Mouse (Mus musculus): ENCODE measurements around the gene Bhlhe40.

Gene Bhlhe40

DNA sequence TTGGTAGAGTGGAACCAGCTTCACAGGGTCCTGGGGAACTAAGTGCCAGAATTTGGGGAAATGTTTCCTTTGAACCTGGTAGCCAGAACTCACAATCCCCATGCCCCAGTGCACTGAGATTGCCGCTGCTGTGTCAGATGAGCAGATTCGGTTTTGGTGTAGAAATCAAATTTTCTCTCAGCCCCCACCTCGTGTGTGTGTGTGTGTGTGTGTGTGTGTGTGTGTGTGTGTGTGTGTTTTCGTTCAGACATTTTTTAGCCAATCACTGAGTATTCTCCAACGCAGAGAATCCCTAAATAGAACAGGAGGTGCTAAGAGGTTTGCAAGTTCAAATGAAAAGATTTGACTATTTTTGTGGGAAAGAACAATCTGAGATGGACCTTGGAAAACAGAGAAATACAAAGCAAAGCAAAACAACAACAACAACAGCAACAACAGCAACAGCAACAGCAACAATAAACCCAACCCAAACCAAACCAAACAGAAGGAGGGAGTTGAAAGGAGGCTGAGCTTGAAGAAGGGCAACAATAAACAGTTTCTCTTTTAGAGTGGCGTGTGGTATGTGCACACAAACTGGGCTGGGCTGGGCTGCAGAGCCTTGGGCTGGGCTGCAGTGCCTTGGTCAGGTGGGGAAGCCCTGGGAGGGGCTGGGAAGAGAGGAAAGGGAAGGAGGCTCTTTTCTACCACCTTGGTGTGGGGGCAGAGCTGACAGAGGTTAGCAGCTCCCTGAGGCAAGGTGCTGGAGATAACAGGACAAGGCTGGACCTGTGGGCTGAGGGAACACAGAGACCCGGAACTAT, 52.9 kb downstream of the Bhlhe40 start:
- DNase-seq (ENCODE audit: extremely low spot score, low spot score), result no peak
